ENCODE assay signal across 8 mouse cellular contexts in the genomic region with DNA sequence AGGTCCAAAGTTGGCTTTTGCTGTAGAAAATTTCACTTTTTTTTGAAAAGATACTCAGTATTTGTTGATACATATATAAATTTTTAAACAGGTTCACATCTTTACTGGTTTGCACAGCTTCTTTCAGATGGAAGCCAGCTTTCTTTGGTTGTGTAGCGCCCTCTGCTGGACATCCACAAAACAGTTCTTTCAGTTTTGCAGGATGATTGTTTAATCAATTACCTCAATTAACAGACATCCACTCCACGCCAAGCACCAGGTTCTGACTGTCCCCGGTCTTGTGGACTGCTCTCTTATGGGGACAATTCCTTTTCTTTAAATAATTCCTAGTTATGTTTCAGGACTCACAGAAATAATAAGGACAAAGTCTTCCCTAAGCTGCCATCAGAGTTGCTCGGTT. TPM values are rescaled to one million over a fixed set of nuclear protein-coding genes. Genes with fewer than 3 reads are reported as not detected.
A peak's percentile ranks its signal among the peaks of the same experiment; 100 is the strongest.
DNase-seq lines count a peak whose midpoint lies in the region; ATAC-seq lines count a peak whose summit lies in the region.

No protein-coding gene starts in this region.

- H3K4me1 ChIP-seq in midbrain, embryonic 10.5 days, result no peaks in the 10 kb centered on the region
- H3K4me1 ChIP-seq in midbrain, embryonic 15.5 days, result no peaks in the 10 kb centered on the region
- H3K4me1 ChIP-seq in neural tube, embryonic 11.5 days (ENCODE audit: control insufficient read depth, insufficient read depth, low read length), result no peaks in the 10 kb centered on the region; the same call in 1 of the 2 replicates

- WGBS in midbrain, embryonic 10.5 days, result 30% methylated on average over 4 of the region's 4 CpGs
- 25% methylated on average over 4 of the region's 4 CpGs for WGBS in midbrain, embryonic 15.5 days
- 19% methylated on average over 4 of the region's 4 CpGs for WGBS in neural tube, embryonic 11.5 days

- H3K9me3 ChIP-seq in midbrain, embryonic 10.5 days (replicated peaks), result no peaks in the 10 kb centered on the region
- no peaks in the 10 kb centered on the region for H3K9me3 ChIP-seq in midbrain, embryonic 15.5 days
- no peaks in the 10 kb centered on the region for H3K9me3 ChIP-seq in neural tube, embryonic 11.5 days (ENCODE audit: control insufficient read depth, low read length)

- intact Hi-C loops in left cerebral cortex, postnatal 10 days (cut with DNase I), result loop anchor here (2.0 to 10.0 kb wide), 3 partner anchors 181 to 611 kb away; no protein-coding TSS in a partner anchor

- H3K27me3 ChIP-seq in midbrain, embryonic 10.5 days (ENCODE audit: low read depth, poor library complexity, severe bottlenecking), result no peaks in the 10 kb centered on the region
- H3K27me3 ChIP-seq in midbrain, embryonic 15.5 days (replicated peaks), result no peaks in the 10 kb centered on the region
- no peaks in the 10 kb centered on the region for H3K27me3 ChIP-seq in neural tube, embryonic 11.5 days (ENCODE audit: control insufficient read depth, insufficient read depth, low read length)

- no peak overlapping the region for H3K4me3 ChIP-seq in midbrain, embryonic 10.5 days
- H3K4me3 ChIP-seq in midbrain, embryonic 15.5 days, result no peak overlapping the region
- H3K4me3 ChIP-seq in neural tube, embryonic 11.5 days (ENCODE audit: low read depth, low read length), result no peak overlapping the region

- ATAC-seq in midbrain, embryonic 15.5 days (replicated peaks), result no peak
- peak; percentile 44 to 70; a peak in 3 of 4 replicates for ATAC-seq in hematopoietic stem cell, adult 5-6 weeks (replicated peaks in 1 of 2; ENCODE audit: insufficient read depth in 1 of 2, low FRiP score in 2 of 2, low TSS enrichment in 1 of 2, low read depth in 1 of 2, poor library complexity in 2 of 2, severe bottlenecking in 2 of 2)
- ATAC-seq in neural tube, embryonic 11.5 days (ENCODE audit: insufficient read depth, low FRiP score, low TSS enrichment), result no peak

- H3K36me3 ChIP-seq in midbrain, embryonic 10.5 days, result no peaks in the 10 kb centered on the region
- no peaks in the 10 kb centered on the region for H3K36me3 ChIP-seq in midbrain, embryonic 15.5 days (replicated peaks)
- H3K36me3 ChIP-seq in neural tube, embryonic 11.5 days (ENCODE audit: control insufficient read depth, insufficient read depth, low read length), result no peaks in the 10 kb centered on the region

- H3K4me2 ChIP-seq in midbrain, embryonic 15.5 days, result no peak overlapping the region
- no peak overlapping the region for H3K4me2 ChIP-seq in neural tube, embryonic 11.5 days (ENCODE audit: low read depth)

- no peak overlapping the region for H3K27ac ChIP-seq in midbrain, embryonic 10.5 days (replicated peaks)
- no peak overlapping the region for H3K27ac ChIP-seq in midbrain, embryonic 15.5 days
- no peak overlapping the region for H3K27ac ChIP-seq in neural tube, embryonic 11.5 days (ENCODE audit: low read depth, low read length)

- DNase-seq in midbrain, embryonic 10.5 days (ENCODE audit: low spot score), result peak; percentile 64
- peak; percentile 49 for DNase-seq in T-cell, adult 2 months (ENCODE audit: low spot score)
- peak; percentile 70 for DNase-seq in embryo, embryonic 11 days
- peak; percentile 54 to 56 for DNase-seq in left cerebral cortex, postnatal 10 days (ENCODE audit: extremely low spot score in 1 of 2, low spot score in 2 of 2)
- peak; percentile 58 for DNase-seq in neural tube, embryonic 11.5 days (ENCODE audit: low spot score)
- peak; percentile 45 to 60 for DNase-seq in urinary bladder, postnatal 36 days (ENCODE audit: low spot score in 2 of 2)

- no peak overlapping the region for H3K9ac ChIP-seq in midbrain, embryonic 15.5 days
- H3K9ac ChIP-seq in neural tube, embryonic 11.5 days (ENCODE audit: low read length), result no peak overlapping the region

RNA-seq across cellular contexts. Expression of gene Gbp5, which starts 17.9 kb away (rescaled TPM):
- not detected in 2 replicates for polyA plus RNA-seq in midbrain, embryonic 10.5 days (2016; fragmentation: Nextera tagmentation; extraction: Ambion mirVana)
- 0.22 and 0.30 TPM in 2 replicates for polyA plus RNA-seq in midbrain, embryonic 15.5 days (2015; fragmentation: Nextera tagmentation; extraction: Ambion mirVana)
- total RNA-seq in hematopoietic stem cell, adult 5-6 weeks (2017), result 18.6 and 24.2 TPM in 2 replicates
- total RNA-seq in left cerebral cortex, postnatal 10 days (2021), result 1 to 10 TPM; 1.0 to 1.5 TPM
- 0.07 and 0.08 TPM in 2 replicates for polyA plus RNA-seq in neural tube, embryonic 11.5 days (2014; fragmentation: Nextera tagmentation; extraction: Ambion mirVana)

RNA-seq across cellular contexts. Expression of gene Gbp7, which starts 54.2 kb away (rescaled TPM):
- 0.88 and 1.8 TPM in 2 replicates for polyA plus RNA-seq in midbrain, embryonic 10.5 days (2016; fragmentation: Nextera tagmentation; extraction: Ambion mirVana)
- polyA plus RNA-seq in midbrain, embryonic 15.5 days (2015; fragmentation: Nextera tagmentation; extraction: Ambion mirVana), result 2.1 and 2.5 TPM in 2 replicates
- 61.7 and 63.0 TPM in 2 replicates for total RNA-seq in hematopoietic stem cell, adult 5-6 weeks (2017)
- 1 to 10 TPM; 3.4 to 3.8 TPM for total RNA-seq in left cerebral cortex, postnatal 10 days (2021)
- polyA plus RNA-seq in neural tube, embryonic 11.5 days (2014; fragmentation: Nextera tagmentation; extraction: Ambion mirVana), result 0.64 and 1.1 TPM in 2 replicates

Comparison
In these comparisons a context has a peak if more than half of its experiments do, and no peak if none do; other contexts are left out.
1. ATAC-seq: peak in hematopoietic stem cell, adult 5-6 weeks (2 of 2); none in midbrain, embryonic 15.5 days (single experiment) and neural tube, embryonic 11.5 days (single experiment).
2. Peak in every context shown above with its lines, with median percentiles within 50 percentile points of each other: DNase-seq.